Mouse (Mus musculus): ENCODE data around the gene 2610528J11Rik. TPM values are rescaled to one million over a fixed set of nuclear protein-coding genes. Genes with fewer than 3 reads are reported as not detected.

The 2610528J11Rik gene
- polyA plus RNA-seq, 1 experiment from 2014 or later: not detected

Other genes starting within 250 kb of the 2610528J11Rik start
- 77.0 and 81.6 TPM in 2 replicates for gene Ptprf, start 235.6 kb upstream of the 2610528J11Rik start, polyA plus RNA-seq (2015; fragmentation: Nextera tagmentation; extraction: Ambion mirVana)
- gene Szt2, start 117.7 kb upstream of the 2610528J11Rik start, polyA plus RNA-seq (2015; fragmentation: Nextera tagmentation; extraction: Ambion mirVana): 10.2 and 11.6 TPM in 2 replicates
- 113 and 116 TPM in 2 replicates for gene Med8, start 117.7 kb upstream of the 2610528J11Rik start, polyA plus RNA-seq (2015; fragmentation: Nextera tagmentation; extraction: Ambion mirVana)
- 25.9 TPM in 2 replicates for gene Elovl1, start 98.9 kb upstream of the 2610528J11Rik start, polyA plus RNA-seq (2015; fragmentation: Nextera tagmentation; extraction: Ambion mirVana)
- 87.8 and 113 TPM in 2 replicates for gene Cdc20, start 89.6 kb upstream of the 2610528J11Rik start, polyA plus RNA-seq (2015; fragmentation: Nextera tagmentation; extraction: Ambion mirVana)
- 0.22 TPM in 1 of 2 replicates, not detected in the other for gene Mpl, start 69.5 kb upstream of the 2610528J11Rik start, polyA plus RNA-seq (2015; fragmentation: Nextera tagmentation; extraction: Ambion mirVana)
- gene Tie1, start 36.9 kb upstream of the 2610528J11Rik start, polyA plus RNA-seq (2015; fragmentation: Nextera tagmentation; extraction: Ambion mirVana): 12.7 and 14.1 TPM in 2 replicates
- 0.21 TPM in 1 of 2 replicates, not detected in the other for gene Tmem125, start 17.0 kb downstream of the 2610528J11Rik start, polyA plus RNA-seq (2015; fragmentation: Nextera tagmentation; extraction: Ambion mirVana)
- 0.72 and 1.3 TPM in 2 replicates for gene Cfap57, start 93.8 kb downstream of the 2610528J11Rik start, polyA plus RNA-seq (2015; fragmentation: Nextera tagmentation; extraction: Ambion mirVana)
- 138 and 150 TPM in 2 replicates for gene Ebna1bp2, start 93.8 kb downstream of the 2610528J11Rik start, polyA plus RNA-seq (2015; fragmentation: Nextera tagmentation; extraction: Ambion mirVana)
- not detected in 2 replicates for gene Olfr62, start 132.0 kb downstream of the 2610528J11Rik start, polyA plus RNA-seq (2015; fragmentation: Nextera tagmentation; extraction: Ambion mirVana)
- gene Olfr1342, start 165.8 kb downstream of the 2610528J11Rik start, polyA plus RNA-seq (2015; fragmentation: Nextera tagmentation; extraction: Ambion mirVana): not detected in 2 replicates
- gene Olfr1341, start 176.5 kb downstream of the 2610528J11Rik start, polyA plus RNA-seq (2015; fragmentation: Nextera tagmentation; extraction: Ambion mirVana): not detected in 2 replicates
- gene Olfr1340, start 193.1 kb downstream of the 2610528J11Rik start, polyA plus RNA-seq (2015; fragmentation: Nextera tagmentation; extraction: Ambion mirVana): not detected in 2 replicates
- gene Olfr1339, start 205.2 kb downstream of the 2610528J11Rik start, polyA plus RNA-seq (2015; fragmentation: Nextera tagmentation; extraction: Ambion mirVana): not detected in 2 replicates
- gene Olfr1338, start 231.7 kb downstream of the 2610528J11Rik start, polyA plus RNA-seq (2015; fragmentation: Nextera tagmentation; extraction: Ambion mirVana): not detected in 2 replicates

Data from forebrain, embryonic 16.5 days (tissue).